22 mouse cellular contexts compared by ENCODE assay signal in genomic region chr5:135463380-135463779, GRCm38 (mm10).
DNase-seq lines count a peak whose midpoint lies in the region; ATAC-seq and TF ChIP-seq lines count a peak whose summit lies in the region.
"Had no signal": no experiment of that assay in that cellular context is flagged by ENCODE, and none has a peak within 500 bp of the region (broad histone marks: within the 10 kb centered on the region; RNA-seq: fewer than 3 reads in every experiment).

No protein-coding gene starts in this region.

- no peak overlapping the region for H3K4me2 ChIP-seq in liver, embryonic 15.5 days
- no peak overlapping the region for H3K4me2 ChIP-seq in midbrain, embryonic 15.5 days
- H3K4me2 ChIP-seq: embryonic facial prominence, embryonic 13.5 days; forebrain, embryonic 12.5 days; midbrain, embryonic 13.5 days had no signal

- WGBS in liver, embryonic 15.5 days (ENCODE audit: insufficient replicate concordance): 42% methylated on average over 8 of the region's 8 CpGs
- 88% methylated on average over 8 of the region's 8 CpGs for WGBS in midbrain, embryonic 15.5 days

- TF ChIP-seq POLR2A in bone marrow macrophage, adult 2 months (IDR thresholded peaks at IDR 0.05; ENCODE audit: borderline replicate concordance, low read depth, low read length): no peak

- ATAC-seq in liver, embryonic 15.5 days (ENCODE audit: insufficient read depth): no peak
- peak; percentile 56 for ATAC-seq in monocyte, adult 5-6 weeks (replicated peaks; ENCODE audit: insufficient number of reproducible peaks, low FRiP score, low TSS enrichment, poor library complexity, severe bottlenecking)
- no peak for ATAC-seq in midbrain, embryonic 15.5 days (replicated peaks)
- ATAC-seq: intestine, postnatal 0 days; midbrain, embryonic 13.5 days had no signal

- H3K27ac ChIP-seq in gastrocnemius, adult 2 months: peak overlapping the region; percentile 43; the same call in 1 of the 2 replicates
- peak overlapping the region; percentile 37; the same call in 1 of the 2 replicates for H3K27ac ChIP-seq in bone marrow macrophage, adult 2 months (ENCODE audit: insufficient read depth, low read depth, low read length)
- H3K27ac ChIP-seq in liver, embryonic 15.5 days (replicated peaks): peak overlapping the region; percentile 57; the same call in 1 of the 2 replicates
- no peak overlapping the region for H3K27ac ChIP-seq in midbrain, embryonic 15.5 days
- H3K27ac ChIP-seq: embryonic facial prominence, embryonic 13.5 days; forebrain, embryonic 12.5 days; heart, embryonic 10.5 days; liver, embryonic 14.5 days; midbrain, embryonic 13.5 days; stomach, postnatal 0 days had no signal

- intact Hi-C loops in gastrocnemius, adult 2 months (cut with DNase I): no loop called here

- no peak overlapping the region for H3K9ac ChIP-seq in liver, embryonic 15.5 days
- H3K9ac ChIP-seq in midbrain, embryonic 15.5 days: no peak overlapping the region
- H3K9ac ChIP-seq: embryonic facial prominence, embryonic 13.5 days; forebrain, embryonic 12.5 days; liver, embryonic 14.5 days; midbrain, embryonic 13.5 days had no signal

- no peaks in the 10 kb centered on the region for H3K36me3 ChIP-seq in liver, embryonic 15.5 days (replicated peaks)
- no peaks in the 10 kb centered on the region; the same call in 1 of the 2 replicates for H3K36me3 ChIP-seq in midbrain, embryonic 15.5 days (replicated peaks)

- peaks cover 71% of the 10 kb centered on the region for H3K4me1 ChIP-seq in bone marrow macrophage, adult 2 months (ENCODE audit: control insufficient read depth, insufficient read depth, low read length)
- H3K4me1 ChIP-seq in liver, embryonic 15.5 days (replicated peaks): peaks cover 5% of the 10 kb centered on the region; the same call in 1 of the 2 replicates
- H3K4me1 ChIP-seq in midbrain, embryonic 15.5 days: peaks cover 18% of the 10 kb centered on the region

- no peak overlapping the region for H3K4me3 ChIP-seq in gastrocnemius, adult 2 months
- H3K4me3 ChIP-seq in bone marrow macrophage, adult 2 months (ENCODE audit: insufficient read depth, low read length): no peak overlapping the region
- no peak overlapping the region for H3K4me3 ChIP-seq in liver, embryonic 15.5 days (replicated peaks)
- H3K4me3 ChIP-seq in midbrain, embryonic 15.5 days: no peak overlapping the region
- H3K4me3 ChIP-seq: embryonic facial prominence, embryonic 13.5 days; erythroblast, embryonic 14.5 days; forebrain, embryonic 12.5 days; heart, embryonic 10.5 days; megakaryocyte, embryonic 14.5 days; midbrain, embryonic 13.5 days; myocyte had no signal

- no peaks in the 10 kb centered on the region for H3K9me3 ChIP-seq in liver, embryonic 15.5 days (replicated peaks)
- H3K9me3 ChIP-seq in midbrain, embryonic 15.5 days: no peaks in the 10 kb centered on the region
- H3K9me3 ChIP-seq: embryonic facial prominence, embryonic 13.5 days; forebrain, embryonic 12.5 days; heart, embryonic 10.5 days; midbrain, embryonic 13.5 days had no signal

- no peaks in the 10 kb centered on the region for H3K27me3 ChIP-seq in liver, embryonic 15.5 days
- H3K27me3 ChIP-seq in midbrain, embryonic 15.5 days (replicated peaks): no peaks in the 10 kb centered on the region
- H3K27me3 ChIP-seq: embryonic facial prominence, embryonic 13.5 days; forebrain, embryonic 12.5 days; midbrain, embryonic 13.5 days had no signal

- no peak for TF ChIP-seq CTCF in gastrocnemius, adult 2 months (IDR thresholded peaks at IDR 0.05)
- no peak for TF ChIP-seq CTCF in bone marrow macrophage, adult 2 months (IDR thresholded peaks at IDR 0.05; ENCODE audit: low read depth, low read length)

- DNase-seq in gastrocnemius, adult 2 months: no peak
- no peak for DNase-seq in gastrocnemius, postnatal 4 days (ENCODE audit: low spot score in 2 of 2)
- DNase-seq in kidney, postnatal 25 days: no peak
- DNase-seq in layer of hippocampus, postnatal 10 days (ENCODE audit: low spot score in 2 of 2): no peak
- DNase-seq: adrenal gland, postnatal 10 days; cerebellum, adult 9-10 months; heart, postnatal 4 days; lung, postnatal 10 days had no signal
